Mouse (Mus musculus) CH12.LX (cell line): ENCODE results near the gene Clec10a. TPM values are rescaled to one million over a fixed set of nuclear protein-coding genes. Genes with fewer than 3 reads are reported as not detected.

ENCODE experiments used
- DNase-seq: peaks from one replicate; pipeline ENCODE4 v3.0.0-alpha.2; 2013; ENCODE audit errors: extremely low read depth
- H3K27ac ChIP-seq: 2 replicates; pipeline ENCODE4 v1.5.1; 2012; ENCODE audit warnings: low read depth, mild to moderate bottlenecking, control low read depth, moderate library complexity; ENCODE audit not compliant: insufficient read depth
- H3K27me3 ChIP-seq: replicated peaks from 2 replicates; pipeline ENCODE3; 2012; ENCODE audit warnings: inconsistent platforms
- H3K36me3 ChIP-seq, 2 experiments: replicated peaks in 1 of 2; 2 replicates each; pipeline versions ENCODE3 to v1.6.1; 2012; ENCODE audit warnings: inconsistent platforms in 1 of 2, low read length in 1 of 2, mild to moderate bottlenecking in 1 of 2, mixed read lengths in 1 of 2, moderate library complexity in 1 of 2; ENCODE audit not compliant: control insufficient read depth in 1 of 2, insufficient read depth in 1 of 2
- H3K4me1 ChIP-seq, 2 experiments: 2 replicates each; pipeline ENCODE4 v1.6.1; 2012; ENCODE audit warnings: inconsistent platforms in 1 of 2, moderate library complexity in 1 of 2; ENCODE audit not compliant: insufficient read depth in 2 of 2, control insufficient read depth in 1 of 2
- H3K4me2 ChIP-seq: 2 replicates; pipeline ENCODE4 v1.6.1; 2012; ENCODE audit warnings: low read depth, mild to moderate bottlenecking, control low read depth; ENCODE audit not compliant: poor library complexity, insufficient read depth, severe bottlenecking
- H3K4me3 ChIP-seq, 3 experiments: fragments of 150-350 bp in 1 of 3; sonication (generic) in 1 of 3; replicated peaks in 1 of 3; 2 replicates each; pipeline versions ENCODE3 to v1.5.1; 2011 to 2012; ENCODE audit warnings: low read depth in 2 of 3, low read length in 2 of 3, mild to moderate bottlenecking in 2 of 3, moderate library complexity in 2 of 3, control low read depth in 1 of 3, improper control_type of control experiment in 1 of 3, inconsistent platforms in 1 of 3, mixed read lengths in 1 of 3; ENCODE audit not compliant: poor library complexity in 1 of 3
- H3K79me2 ChIP-seq: replicated peaks from 2 replicates; pipeline ENCODE4 v1.6.1; 2012; ENCODE audit warnings: mild to moderate bottlenecking, moderate library complexity; ENCODE audit not compliant: control insufficient read depth, poor library complexity, insufficient read depth, severe bottlenecking; ENCODE audit errors: extremely low read depth
- H3K9ac ChIP-seq: 2 replicates; pipeline ENCODE4 v1.6.1; 2012; ENCODE audit warnings: low read depth, mild to moderate bottlenecking, control low read depth, moderate library complexity; ENCODE audit not compliant: insufficient read depth
- H3K9me3 ChIP-seq: replicated peaks from 2 replicates; pipeline ENCODE3; 2012; ENCODE audit warnings: low read length, inconsistent platforms, mixed read lengths
- CHD2 ChIP-seq: IDR thresholded peaks from 2 replicates; pipeline ENCODE4 v1.6.1; 2011; ENCODE audit warnings: low read length, improper control_type of control experiment
- CTCF ChIP-seq, 2 experiments: IDR thresholded peaks in 1 of 2; conservative IDR thresholded peaks in 1 of 2; 2 replicates each; pipeline ENCODE4 v1.5.1; 2011 to 2012; ENCODE audit warnings: low read depth in 2 of 2, low read length in 2 of 2, improper control_type of control experiment in 1 of 2, inconsistent platforms in 1 of 2, mild to moderate bottlenecking in 1 of 2, moderate library complexity in 1 of 2
- ELF1 ChIP-seq: IDR thresholded peaks from 2 replicates; pipeline ENCODE4 v1.6.1; 2014; ENCODE audit warnings: low read depth, mild to moderate bottlenecking, inconsistent platforms, low read length, improper control_type of control experiment
- ETS1 ChIP-seq: conservative IDR thresholded peaks from 2 replicates; pipeline ENCODE4 v1.6.1; 2012; ENCODE audit warnings: low read depth, mild to moderate bottlenecking, inconsistent platforms, low read length, improper control_type of control experiment, moderate library complexity
- MXI1 ChIP-seq: IDR thresholded peaks from 2 replicates; pipeline ENCODE4 v1.6.1; 2011; ENCODE audit warnings: mild to moderate bottlenecking, low read depth, low read length, improper control_type of control experiment
- MYC ChIP-seq: IDR thresholded peaks from 2 replicates; pipeline ENCODE4 v1.6.1; 2011; ENCODE audit warnings: low read depth, mild to moderate bottlenecking, improper control_type of control experiment, low read length
- POLR2A ChIP-seq: IDR thresholded peaks from 2 replicates; pipeline ENCODE4 v1.6.1; 2011; ENCODE audit warnings: low read depth, mild to moderate bottlenecking, improper control_type of control experiment, low read length
- RCOR1 ChIP-seq: conservative IDR thresholded peaks from 2 replicates; pipeline ENCODE4 v1.6.1; 2012; ENCODE audit warnings: low read depth, mild to moderate bottlenecking, inconsistent platforms, low read length, improper control_type of control experiment
- SMC3 ChIP-seq: IDR thresholded peaks from 2 replicates; pipeline ENCODE4 v1.6.1; 2011; ENCODE audit warnings: low read depth, low read length, improper control_type of control experiment
- USF1 ChIP-seq: IDR thresholded peaks from 2 replicates; pipeline ENCODE4 v1.6.1; 2014; ENCODE audit warnings: low read depth, mild to moderate bottlenecking, inconsistent platforms, low read length, improper control_type of control experiment
- USF2 ChIP-seq: conservative IDR thresholded peaks from 2 replicates; pipeline ENCODE4 v1.6.1; 2011; ENCODE audit warnings: low read depth, low read length, improper control_type of control experiment
- ZC3H11A ChIP-seq: IDR thresholded peaks from 2 replicates; pipeline ENCODE4 v1.6.1; 2012; ENCODE audit warnings: low read depth, mild to moderate bottlenecking, inconsistent platforms, low read length, improper control_type of control experiment
- ZKSCAN1 ChIP-seq: IDR thresholded peaks from 2 replicates; pipeline ENCODE4 v1.6.1; 2012; ENCODE audit warnings: low read depth, inconsistent platforms, low read length, improper control_type of control experiment, borderline replicate concordance
- ZMIZ1 ChIP-seq: IDR thresholded peaks from 2 replicates; pipeline ENCODE4 v1.6.1; 2012; ENCODE audit warnings: low read depth, mild to moderate bottlenecking, inconsistent platforms, low read length, improper control_type of control experiment
- ZNF384 ChIP-seq: IDR thresholded peaks from 2 replicates; pipeline ENCODE4 v1.6.1; 2012; ENCODE audit warnings: low read depth, low read length, improper control_type of control experiment, inconsistent platforms
- dilution Hi-C: fragments of 300-500 bp; cut with MboI; formaldehyde crosslinking; loops from 2 replicates; pipeline ENCODE4 v1.14.3; 2020; ENCODE audit warnings: low sequenced_read_pairs; ENCODE audit not compliant: extremely low pct_unique_long_range_greater_than_20kb, extremely low pct_ligation_motif_present
- in situ Hi-C: fragments of 300-500 bp; cut with MboI; formaldehyde crosslinking; loops from 3 replicates; pipeline ENCODE4 v1.14.3; 2019; ENCODE audit warnings: low sequenced_read_pairs, low pct_ligation_motif_present, low pct_unique_long_range_greater_than_20kb, mixed read lengths
- polyA plus RNA-seq: library from polyadenylated mRNA; unstranded; fragments of >175 nt; gene quantifications from 2 replicates; pipeline ENCODE4 v1.2.1, GENCODE M21; 2012; ENCODE audit warnings: low read depth; ENCODE audit not compliant: insufficient read length
- total RNA-seq, 2 experiments: library from RNA; depleted of rRNA; stranded (reverse); fragments of 300-350 nt in 1 of 2; fragments of >200 nt in 1 of 2; gene quantifications; 2 replicates each; pipeline ENCODE4 v1.2.3; 2012 to 2014

Gene Clec10a
- total and polyA plus RNA-seq, 3 experiments, result not detected

DNA sequence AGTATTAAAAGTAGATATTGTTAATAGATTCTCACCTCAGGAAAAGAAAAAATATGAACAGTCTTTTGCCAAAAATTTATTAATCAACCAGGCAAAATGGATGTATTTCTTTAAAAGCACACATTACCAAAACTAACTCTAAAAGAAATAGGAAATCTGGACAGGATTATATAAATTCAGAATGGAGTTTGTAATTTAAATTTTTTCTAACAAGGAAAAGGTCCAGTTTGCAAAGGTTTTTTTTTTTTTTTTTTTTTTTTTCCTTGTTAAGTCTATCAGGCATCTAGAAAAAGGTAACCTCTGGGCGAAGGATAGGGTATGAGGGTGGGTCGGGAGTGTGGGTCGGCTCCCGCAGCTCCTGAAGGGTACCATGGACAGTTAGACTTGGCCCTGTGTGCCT is 24.5 kb downstream of the Clec10a start:
- in situ Hi-C loops, result no loop called here
- Histone ChIP-seq H3K27ac (no peak overlapping the region), H3K4me2 (no peak overlapping the region)
- DNase-seq, result no peak
- TF ChIP-seq ZNF384 (peak; percentile 64), ZKSCAN1 (no peak), CHD2 (no peak)
- TF ChIP-seq, all 38 proteins: peak for 1
- Histone ChIP-seq H3K4me1 (peaks cover 2% of the 10 kb centered on the region in 2 experiments; a peak in 2 of 4 replicates), H3K9ac (no peak overlapping the region), H3K79me2 (no peaks in the 10 kb centered on the region), H3K4me3 (no peak overlapping the region), H3K27me3 (peaks cover 12% of the 10 kb centered on the region), H3K9me3 (peaks cover 19% of the 10 kb centered on the region), H3K36me3 (no peaks in the 10 kb centered on the region)
- dilution Hi-C loops, result no loop called here

DNA sequence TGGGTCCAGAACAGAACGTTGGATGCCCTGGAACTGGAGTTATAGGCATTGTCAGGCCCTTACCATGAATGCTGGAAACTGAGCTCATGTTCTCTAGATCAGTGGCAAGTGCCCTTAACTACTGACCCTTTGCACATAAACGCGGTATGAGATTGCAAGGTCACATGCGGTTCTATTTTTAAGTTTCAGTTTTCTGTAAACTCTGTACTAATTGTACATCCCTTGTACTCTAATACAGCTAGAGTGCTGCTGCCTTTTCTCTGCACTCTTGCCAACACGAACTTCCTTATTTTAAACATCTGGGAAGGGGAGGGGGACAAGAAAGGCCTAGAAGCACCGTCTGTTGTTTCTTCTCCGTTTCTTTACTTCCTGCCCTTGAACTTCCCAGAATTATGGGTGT is 29.1 kb downstream of the Clec10a start:
- TF ChIP-seq MXI1 (no peak), SMC3 (no peak), ZC3H11A (no peak), POLR2A (no peak), ETS1 (no peak), ZMIZ1 (no peak), MYC (no peak), ZKSCAN1 (no peak), RCOR1 (no peak), USF1 (no peak), ELF1 (no peak), CTCF (conservative IDR thresholded peaks at IDR 0.05 in 1 of 2, IDR thresholded peaks at IDR 0.05 in 1 of 2; ENCODE audit: low read depth in 2 of 2, low read length in 2 of 2) (no peak), USF2 (no peak)
- TF ChIP-seq, all 38 proteins: peak for 0

More for the DNA sequence above, 29.1 kb downstream of the Clec10a start:
- no peaks in the 10 kb centered on the region for H3K9me3 ChIP-seq
- no peak overlapping the region for H3K27ac ChIP-seq
- H3K27me3 ChIP-seq, result peaks cover 4% of the 10 kb centered on the region
- no peak for DNase-seq
- H3K79me2 ChIP-seq, result no peaks in the 10 kb centered on the region
- H3K4me2 ChIP-seq, result no peak overlapping the region
- H3K4me3 ChIP-seq, result no peak overlapping the region
- H3K9ac ChIP-seq, result no peak overlapping the region
- H3K4me1 ChIP-seq, result peaks cover 2% of the 10 kb centered on the region in 2 experiments; a peak in 2 of 4 replicates
- no peaks in the 10 kb centered on the region for H3K36me3 ChIP-seq
- in situ Hi-C loops (no loop called here), dilution Hi-C loops (no loop called here)
